Mouse (Mus musculus) lung, embryonic 14.5 days (tissue): ENCODE measurements at regions not wholly inside any gene's neighbourhood (a gene's known extent, or its start where the extent isn't known, plus 50 kb on each side); places are given as distances from the start of the nearest gene placed in this dataset.

Source experiments
- ATAC-seq: fragments of 200-750 bp; cut with Nextera tagmentation; 2 replicates; pipeline ENCODE4 v1.8.0; 2017; ENCODE audit warnings: mild to moderate bottlenecking, moderate TSS enrichment, moderate library complexity; ENCODE audit not compliant: insufficient read depth
- DNase-seq: peaks from one replicate; pipeline ENCODE4 v3.0.0-alpha.2; 2015
- H3K27ac ChIP-seq: fragments of 300-500 bp; sonication (generic); 2 replicates; pipeline ENCODE4 v1.5.1; 2014; ENCODE audit warnings: low read depth, mild to moderate bottlenecking, moderate library complexity
- H3K27me3 ChIP-seq: fragments of 300-500 bp; sonication (generic); 2 replicates; pipeline ENCODE4 v1.6.1; 2014; ENCODE audit warnings: low read length, control low read depth; ENCODE audit not compliant: insufficient read depth
- H3K36me3 ChIP-seq: fragments of 300-500 bp; sonication (generic); 2 replicates; pipeline ENCODE4 v1.6.1; 2014; ENCODE audit warnings: control low read depth; ENCODE audit not compliant: insufficient read depth
- H3K4me1 ChIP-seq: fragments of 300-500 bp; sonication (generic); 2 replicates; pipeline ENCODE4 v1.6.1; 2014; ENCODE audit warnings: antibody characterized with exemption, control low read depth; ENCODE audit not compliant: insufficient read depth
- H3K4me2 ChIP-seq: fragments of 300-500 bp; sonication (generic); 2 replicates; pipeline ENCODE4 v1.6.1; 2014; ENCODE audit warnings: mild to moderate bottlenecking
- H3K4me3 ChIP-seq: fragments of 300-500 bp; sonication (generic); 2 replicates; pipeline ENCODE4 v1.5.1; 2014; ENCODE audit warnings: low read depth, low read length
- H3K9ac ChIP-seq: fragments of 300-500 bp; sonication (generic); 2 replicates; pipeline ENCODE4 v1.6.1; 2014
- H3K9me3 ChIP-seq: fragments of 300-500 bp; sonication (generic); 2 replicates; pipeline ENCODE4 v1.6.1; 2016; ENCODE audit warnings: low read depth, low read length, control low read depth
- CTCF ChIP-seq: IDR thresholded peaks from 2 replicates; pipeline ENCODE4 v1.5.1; 2016; ENCODE audit warnings: antibody characterized with exemption, low read depth
- WGBS: fragments of 180-500 bp; shearing (Covaris S2); extraction: QIAGEN DNeasy Blood & Tissue Kit; methylation state at CpG from one replicate; pipeline ENCODE4 v1.1.7; 2014; 5-methylcytosine and 5-hydroxymethylcytosine counted together

DNA sequence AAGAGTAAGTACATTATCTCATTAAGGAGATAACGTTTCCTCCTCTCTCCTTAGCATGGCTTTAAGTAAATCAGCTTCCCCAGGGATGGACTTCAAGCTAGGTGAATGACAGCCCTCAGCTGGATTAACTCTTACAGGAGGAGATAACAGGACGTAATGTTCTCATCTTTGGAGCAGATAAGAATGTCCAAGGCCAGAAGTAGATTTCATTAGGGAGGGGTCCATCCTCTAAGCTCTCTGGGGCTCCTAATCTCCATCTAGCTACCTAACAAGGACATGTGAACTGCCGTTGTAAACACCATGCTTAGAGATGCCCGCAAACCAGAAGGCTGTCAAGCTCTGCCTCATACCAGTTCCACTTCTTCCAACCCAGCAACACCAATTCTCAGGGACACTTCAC is 171.7 kb upstream of the Tmtc1 start:
- DNase-seq = no peak
- no peaks in the 10 kb centered on the region for H3K36me3 ChIP-seq
- WGBS = 15% methylated on average over 4 of the region's 4 CpGs
- no peak overlapping the region for H3K9ac ChIP-seq
- H3K4me1 ChIP-seq = no peaks in the 10 kb centered on the region
- peak overlapping the region; percentile 46; the same call in 1 of the 2 replicates for H3K27ac ChIP-seq
- H3K4me2 ChIP-seq = peak overlapping the region; percentile 7; the same call in 1 of the 2 replicates
- no peak for TF ChIP-seq CTCF
- H3K4me3 ChIP-seq = no peak overlapping the region
- no peaks in the 10 kb centered on the region for H3K9me3 ChIP-seq
- no peaks in the 10 kb centered on the region for H3K27me3 ChIP-seq
- no peak for ATAC-seq

DNA sequence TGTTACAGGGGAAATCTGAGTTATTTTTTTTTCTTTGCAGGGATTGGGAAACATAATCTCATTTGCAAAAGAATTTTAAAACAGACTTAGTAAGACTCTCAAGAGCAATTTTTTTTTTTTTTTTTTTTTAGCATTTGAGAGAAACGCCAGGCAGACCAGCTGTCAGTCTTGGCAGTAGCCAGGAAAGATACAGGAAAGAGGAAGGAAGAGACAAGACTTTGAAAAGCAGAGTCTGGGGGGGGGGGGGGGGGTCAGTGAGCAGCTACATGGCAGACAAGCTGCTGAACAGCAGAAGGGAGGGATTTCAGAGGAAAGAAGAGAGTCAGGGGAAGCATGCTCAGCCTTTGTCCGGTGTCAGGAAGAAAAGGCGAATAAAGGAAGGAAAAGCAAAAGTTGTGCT is 171.3 kb upstream of the Tmtc1 start:
- DNase-seq (peak; percentile 39), ATAC-seq (no peak; the same call in 1 of the 2 replicates)
- H3K9me3 ChIP-seq = no peaks in the 10 kb centered on the region
- H3K27ac ChIP-seq = peak overlapping the region; percentile 46; the same call in 1 of the 2 replicates
- H3K4me1 ChIP-seq = no peaks in the 10 kb centered on the region
- no peaks in the 10 kb centered on the region for H3K27me3 ChIP-seq
- TF ChIP-seq CTCF = no peak
- H3K4me3 ChIP-seq = no peak overlapping the region
- H3K4me2 ChIP-seq = peak overlapping the region; percentile 7; the same call in 1 of the 2 replicates
- 28% methylated on average over 3 of the region's 3 CpGs for WGBS
- no peaks in the 10 kb centered on the region for H3K36me3 ChIP-seq
- H3K9ac ChIP-seq = no peak overlapping the region

DNA sequence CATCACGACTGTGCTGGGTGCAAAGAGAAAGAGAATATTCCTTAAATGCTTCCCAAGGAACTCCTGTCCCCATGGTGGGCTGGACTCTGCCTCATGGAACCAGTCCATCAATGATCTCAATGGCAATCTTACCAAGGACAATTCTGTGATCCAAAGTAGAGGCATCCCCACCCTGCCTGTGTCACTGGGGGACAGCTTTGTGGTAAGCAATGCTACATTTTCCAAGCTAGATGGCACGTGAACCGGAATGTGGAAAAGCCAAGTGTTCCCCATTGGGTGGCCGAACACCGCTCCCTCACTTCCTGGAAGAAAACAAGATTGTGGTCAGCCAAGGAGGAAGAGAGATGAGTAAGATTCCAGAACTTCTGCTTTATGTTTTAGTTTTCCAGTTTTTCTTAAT is 164.7 kb upstream of the Tmtc1 start:
- Histone ChIP-seq H3K4me1 (no peaks in the 10 kb centered on the region), H3K27me3 (no peaks in the 10 kb centered on the region), H3K27ac (no peak overlapping the region), H3K4me3 (no peak overlapping the region), H3K9ac (no peak overlapping the region), H3K36me3 (no peaks in the 10 kb centered on the region), H3K9me3 (no peaks in the 10 kb centered on the region), H3K4me2 (no peak overlapping the region)
- no peak for DNase-seq
- TF ChIP-seq CTCF = no peak
- no peak for ATAC-seq
- 86% methylated on average over 5 of the region's 5 CpGs for WGBS

DNA sequence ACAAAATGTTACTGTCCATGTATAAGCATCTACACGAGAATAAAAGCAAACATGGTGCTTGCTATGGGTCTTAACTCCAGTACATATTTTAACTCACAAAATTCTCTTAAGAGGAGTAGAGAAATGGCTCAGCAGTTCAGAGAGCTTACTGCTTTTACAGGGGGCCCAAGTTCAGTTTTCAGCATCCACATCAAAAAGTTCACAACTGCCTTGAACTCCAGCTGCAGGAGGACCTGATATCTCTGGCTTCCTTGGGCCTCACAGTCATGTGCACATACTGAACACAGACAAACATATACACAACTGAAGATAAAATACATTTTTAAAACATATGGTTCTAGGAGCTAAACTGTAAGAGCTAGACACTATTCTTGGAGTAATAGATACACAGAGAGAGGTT is 161.0 kb upstream of the Tmtc1 start:
- 65% methylated on average over 1 of the region's 1 CpGs for WGBS

DNA sequence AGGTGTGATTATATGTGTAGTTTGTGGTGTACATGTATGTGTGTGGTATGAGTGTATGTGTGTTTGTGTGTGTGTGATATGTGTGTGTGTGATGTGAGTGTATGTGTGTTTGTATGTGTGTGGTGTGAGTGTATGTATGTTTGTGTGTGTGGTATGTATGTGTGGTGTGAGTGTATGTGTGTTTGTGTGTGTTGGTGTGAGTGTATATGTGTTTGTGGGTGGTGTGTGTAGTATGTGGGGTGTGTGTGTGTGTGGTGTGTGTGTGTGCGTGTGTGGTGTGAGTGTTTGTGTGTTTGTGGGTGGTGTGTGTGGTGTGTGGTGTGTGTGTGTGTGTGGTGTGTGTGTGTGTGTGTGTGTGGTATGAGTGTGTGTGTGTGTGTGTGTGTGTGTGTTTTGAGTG is 160.6 kb upstream of the Tmtc1 start:
- no peak overlapping the region for H3K4me3 ChIP-seq
- no peaks in the 10 kb centered on the region for H3K27me3 ChIP-seq
- no peaks in the 10 kb centered on the region for H3K9me3 ChIP-seq
- TF ChIP-seq CTCF = no peak
- no peak for DNase-seq
- no peak for ATAC-seq
- no peak overlapping the region for H3K27ac ChIP-seq
- 0% methylated on average over 1 of the region's 1 CpGs for WGBS
- no peaks in the 10 kb centered on the region for H3K36me3 ChIP-seq
- no peaks in the 10 kb centered on the region for H3K4me1 ChIP-seq
- no peak overlapping the region for H3K9ac ChIP-seq
- H3K4me2 ChIP-seq = no peak overlapping the region

More for the DNA sequence above, 161.0 kb upstream of the Tmtc1 start:
- no peak overlapping the region for H3K27ac ChIP-seq
- no peaks in the 10 kb centered on the region for H3K9me3 ChIP-seq
- H3K36me3 ChIP-seq = no peaks in the 10 kb centered on the region
- no peak for TF ChIP-seq CTCF
- ATAC-seq (no peak), DNase-seq (no peak)
- no peak overlapping the region for H3K9ac ChIP-seq
- no peak overlapping the region for H3K4me2 ChIP-seq
- no peak overlapping the region for H3K4me3 ChIP-seq
- H3K27me3 ChIP-seq = no peaks in the 10 kb centered on the region
- no peaks in the 10 kb centered on the region for H3K4me1 ChIP-seq

DNA sequence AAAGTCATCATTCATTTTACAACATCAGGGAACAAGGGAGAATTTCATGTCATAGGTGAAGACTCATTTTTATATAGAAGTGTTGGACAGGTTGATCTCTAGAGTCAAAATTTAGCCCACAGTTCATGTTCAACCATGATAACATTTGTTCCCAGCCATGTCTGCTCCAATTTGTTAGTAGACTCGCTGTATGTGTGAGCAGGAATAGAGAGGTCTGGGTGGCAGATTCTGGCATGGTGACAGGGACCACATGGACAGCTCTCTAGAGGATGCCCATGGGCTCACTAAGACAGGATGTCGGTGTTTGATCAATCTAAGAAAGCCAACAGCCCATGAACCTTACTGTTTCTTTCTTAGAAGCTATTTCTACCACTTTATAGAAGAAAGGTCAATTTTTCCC is 159.7 kb upstream of the Tmtc1 start:
- H3K4me3 ChIP-seq = no peak overlapping the region
- no peaks in the 10 kb centered on the region for H3K4me1 ChIP-seq
- TF ChIP-seq CTCF = no peak
- WGBS = 71% methylated on average over 2 of the region's 2 CpGs
- DNase-seq (no peak), ATAC-seq (no peak)
- H3K36me3 ChIP-seq = no peaks in the 10 kb centered on the region
- H3K9me3 ChIP-seq = no peaks in the 10 kb centered on the region
- H3K4me2 ChIP-seq = no peak overlapping the region
- no peak overlapping the region for H3K9ac ChIP-seq
- no peaks in the 10 kb centered on the region for H3K27me3 ChIP-seq
- no peak overlapping the region for H3K27ac ChIP-seq

DNA sequence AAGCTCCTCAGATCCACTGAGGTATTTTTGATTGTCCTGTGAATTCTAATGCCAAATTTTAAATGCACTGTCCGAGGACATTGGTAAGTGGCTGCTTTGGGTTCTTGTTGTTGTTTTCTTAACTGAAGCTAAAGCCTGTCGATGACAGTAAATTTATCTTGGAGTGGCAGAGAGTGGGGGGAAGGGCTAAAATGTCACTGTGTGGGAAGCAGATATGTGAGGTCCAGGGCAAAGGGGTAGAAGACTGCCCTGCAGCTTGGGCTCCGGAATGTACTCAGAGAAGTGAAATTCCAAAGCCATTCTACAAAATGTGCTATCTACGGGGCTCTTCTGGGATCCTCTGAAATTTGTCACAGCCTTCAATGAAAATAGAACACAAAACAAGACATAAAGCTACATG is 159.3 kb upstream of the Tmtc1 start:
- Histone ChIP-seq H3K4me3 (no peak overlapping the region), H3K27me3 (no peaks in the 10 kb centered on the region), H3K36me3 (no peaks in the 10 kb centered on the region), H3K4me1 (no peaks in the 10 kb centered on the region), H3K9ac (no peak overlapping the region), H3K9me3 (no peaks in the 10 kb centered on the region), H3K4me2 (no peak overlapping the region), H3K27ac (no peak overlapping the region)
- no peak for ATAC-seq
- no peak for DNase-seq
- WGBS = 40% methylated on average over 4 of the region's 4 CpGs
- no peak for TF ChIP-seq CTCF

DNA sequence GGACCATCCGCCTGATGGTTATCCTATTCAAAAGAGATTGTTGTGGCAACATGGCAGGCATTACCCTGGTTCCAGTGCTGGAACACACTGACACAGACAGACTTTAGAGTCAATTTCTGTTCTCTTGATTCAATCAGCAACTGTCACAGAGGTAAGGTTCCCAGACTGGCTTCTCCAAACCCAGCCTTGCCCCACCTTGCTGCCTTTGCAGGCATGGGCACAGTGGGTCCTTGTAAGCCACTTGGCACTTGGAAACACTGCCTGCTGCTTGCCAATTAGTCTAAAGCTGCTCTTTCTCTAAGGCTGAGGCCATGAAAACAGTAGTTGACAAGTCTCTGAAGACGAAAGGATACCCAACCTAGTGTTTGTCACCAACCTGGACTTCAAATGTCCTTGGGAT is 158.7 kb upstream of the Tmtc1 start:
- Histone ChIP-seq H3K9ac (no peak overlapping the region), H3K4me2 (no peak overlapping the region), H3K4me3 (no peak overlapping the region), H3K9me3 (no peaks in the 10 kb centered on the region), H3K27me3 (no peaks in the 10 kb centered on the region), H3K4me1 (no peaks in the 10 kb centered on the region), H3K27ac (no peak overlapping the region), H3K36me3 (no peaks in the 10 kb centered on the region)
- DNase-seq (no peak), ATAC-seq (no peak)
- 70% methylated on average over 2 of the region's 2 CpGs for WGBS
- TF ChIP-seq CTCF = no peak
